Comparison of ENCODE assay signal across 21 mouse cellular contexts in the genomic region with DNA sequence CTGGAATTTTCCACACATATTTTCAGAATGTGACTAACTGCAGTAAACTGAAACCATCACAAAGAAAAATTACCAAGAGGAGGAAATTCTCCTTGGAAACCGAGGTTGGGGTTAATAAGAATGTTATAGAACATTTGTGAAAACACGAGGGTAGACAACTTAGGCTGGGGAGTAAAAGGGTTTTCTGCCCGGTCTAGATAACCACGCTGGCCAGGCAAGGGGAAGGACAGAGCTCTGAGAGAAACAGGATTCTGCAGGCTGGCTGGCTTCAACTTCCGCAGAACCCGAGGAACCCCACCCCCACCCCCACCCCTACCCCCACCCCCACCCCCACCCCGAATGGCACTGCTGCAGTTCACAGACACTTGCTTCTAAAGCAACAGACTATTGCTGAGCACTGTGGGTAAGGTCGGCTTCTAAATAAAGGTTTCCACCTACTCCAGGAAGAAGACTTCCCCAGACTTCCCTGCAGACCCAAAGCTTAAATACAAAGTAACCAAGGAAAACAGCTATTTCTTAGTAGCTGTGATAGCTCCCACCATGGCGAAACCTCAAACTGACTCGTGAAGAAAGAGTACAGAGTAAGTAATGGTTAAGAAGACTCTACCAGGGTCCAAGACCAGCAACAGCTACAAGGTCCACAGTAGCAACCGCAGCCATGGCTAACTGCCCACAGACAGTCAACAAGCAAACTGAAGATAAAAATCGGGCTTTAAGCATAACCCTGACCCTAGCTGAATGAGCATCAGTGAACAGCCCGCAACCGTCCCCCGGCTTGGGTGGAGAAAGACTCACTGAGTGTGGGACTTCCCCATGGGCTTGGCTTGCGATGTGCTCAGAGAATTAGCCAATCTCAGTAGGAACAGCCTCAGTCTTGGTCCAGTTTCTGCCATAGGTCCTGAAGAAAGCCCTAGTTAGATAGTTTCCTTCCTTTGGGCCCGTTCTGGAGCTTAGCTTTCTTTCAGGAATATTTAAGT. TPM values are rescaled to one million over a fixed set of nuclear protein-coding genes. Genes with fewer than 3 reads are reported as not detected.
DNase-seq lines count a peak whose midpoint lies in the region; ATAC-seq and TF ChIP-seq lines count a peak whose summit lies in the region.
"Had no signal": no experiment of that assay in that cellular context is flagged by ENCODE, and none has a peak within 500 bp of the region (broad histone marks: within the 10 kb centered on the region; RNA-seq: fewer than 3 reads in every experiment).

No protein-coding gene starts in this region.

- H3K27ac ChIP-seq in thymus, adult 2 months (ENCODE audit: control insufficient read depth, insufficient read depth, low read length) = peak overlapping the region; percentile 49; the same call in 1 of the 2 replicates
- H3K27ac ChIP-seq in bone marrow, adult 2 months (ENCODE audit: control insufficient read depth, insufficient read depth, low read depth, low read length, poor library complexity) = peak overlapping the region; percentile 24; the same call in 1 of the 2 replicates
- no peak overlapping the region for H3K27ac ChIP-seq in liver, embryonic 12.5 days
- no peak overlapping the region for H3K27ac ChIP-seq in forebrain, embryonic 14.5 days (ENCODE audit: low read depth, low read length)
- H3K27ac ChIP-seq: embryonic facial prominence, embryonic 10.5 days; intestine, embryonic 15.5 days; kidney, postnatal 0 days; limb, embryonic 13.5 days; midbrain, embryonic 12.5 days had no signal

- 0 out of 2 replicates have a peak overlapping the region, but pooled peaks have one; percentile 0 for H3K4me2 ChIP-seq in liver, embryonic 12.5 days
- no peak overlapping the region for H3K4me2 ChIP-seq in forebrain, embryonic 14.5 days (ENCODE audit: low read length)
- H3K4me2 ChIP-seq: intestine, embryonic 15.5 days; limb, embryonic 13.5 days; midbrain, embryonic 12.5 days had no signal

- intact Hi-C loops in left cerebral cortex, postnatal 14 days (cut with DNase I) = no loop called here

- peaks cover 3% of the 10 kb centered on the region; the same call in 1 of the 2 replicates for H3K4me1 ChIP-seq in thymus, adult 2 months (replicated peaks; ENCODE audit: control insufficient read depth, insufficient read depth, low read length)
- H3K4me1 ChIP-seq in bone marrow, adult 2 months (ENCODE audit: control insufficient read depth, insufficient read depth, low read length) = no peaks in the 10 kb centered on the region
- H3K4me1 ChIP-seq in liver, embryonic 12.5 days = 0 out of 2 replicates have a peak, but pooled peaks cover 3% of the 10 kb centered on the region
- no peaks in the 10 kb centered on the region for H3K4me1 ChIP-seq in forebrain, embryonic 14.5 days (ENCODE audit: control insufficient read depth, insufficient read depth, low read length)
- H3K4me1 ChIP-seq: embryonic facial prominence, embryonic 10.5 days; intestine, embryonic 15.5 days; limb, embryonic 13.5 days; midbrain, embryonic 12.5 days had no signal

- no peaks in the 10 kb centered on the region for H3K27me3 ChIP-seq in thymus, adult 2 months (ENCODE audit: control insufficient read depth, insufficient read depth, low read length)
- no peaks in the 10 kb centered on the region for H3K27me3 ChIP-seq in liver, embryonic 12.5 days (replicated peaks)
- H3K27me3 ChIP-seq in forebrain, embryonic 14.5 days (replicated peaks; ENCODE audit: control insufficient read depth, insufficient read depth, low read length) = no peaks in the 10 kb centered on the region
- H3K27me3 ChIP-seq: intestine, embryonic 15.5 days; limb, embryonic 13.5 days; midbrain, embryonic 12.5 days had no signal

- DNase-seq in thymus, adult 2 months = no peak
- DNase-seq in thymus, postnatal 10 days (ENCODE audit: low spot score in 2 of 2) = no peak
- DNase-seq in left cerebral cortex, postnatal 14 days (ENCODE audit: low spot score in 2 of 2) = no peak
- DNase-seq in forebrain, embryonic 14.5 days (ENCODE audit: low spot score) = no peak
- DNase-seq in frontal cortex, postnatal 10 days (ENCODE audit: low spot score in 2 of 2) = no peak
- DNase-seq: adrenal gland, postnatal 14 days; B cell, adult 2 months; cerebellum, postnatal 14 days; heart, adult 11 months; lung, postnatal 10 days; right cerebral cortex, postnatal 14 days had no signal

- ATAC-seq in liver, embryonic 12.5 days = no peak
- ATAC-seq in monocyte, adult 5-6 weeks (replicated peaks; ENCODE audit: insufficient number of reproducible peaks, low FRiP score, low TSS enrichment, poor library complexity, severe bottlenecking) = peak; percentile 82
- no peak for ATAC-seq in forebrain, embryonic 14.5 days
- ATAC-seq: intestine, embryonic 15.5 days had no signal

- no peak overlapping the region; the same call in 1 of the 2 replicates for H3K9ac ChIP-seq in liver, embryonic 12.5 days
- no peak overlapping the region for H3K9ac ChIP-seq in forebrain, embryonic 14.5 days (ENCODE audit: low read length)
- H3K9ac ChIP-seq: intestine, embryonic 15.5 days; limb, embryonic 13.5 days; midbrain, embryonic 12.5 days had no signal

- peak overlapping the region; percentile 14; the same call in 1 of the 2 replicates for H3K4me3 ChIP-seq in thymus, adult 2 months (ENCODE audit: control insufficient read depth, insufficient read depth, low read length)
- H3K4me3 ChIP-seq in bone marrow, adult 2 months (replicated peaks; ENCODE audit: control insufficient read depth, low read depth, low read length) = peak overlapping the region; percentile 36
- H3K4me3 ChIP-seq in liver, embryonic 12.5 days = no peak overlapping the region
- no peak overlapping the region for H3K4me3 ChIP-seq in forebrain, embryonic 14.5 days (ENCODE audit: low read depth, low read length)
- H3K4me3 ChIP-seq: embryonic facial prominence, embryonic 10.5 days; intestine, embryonic 15.5 days; limb, embryonic 13.5 days; midbrain, embryonic 12.5 days; myocyte had no signal

- no peak for TF ChIP-seq CTCF in thymus, adult 2 months (IDR thresholded peaks at IDR 0.05; ENCODE audit: borderline replicate concordance, control insufficient read depth, extremely low read depth, insufficient read depth, low read length, poor library complexity)
- TF ChIP-seq CTCF in bone marrow, adult 2 months (IDR thresholded peaks at IDR 0.05; ENCODE audit: control insufficient read depth, insufficient read depth, low read length) = no peak

- TF ChIP-seq POLR2A in thymus, adult 2 months (IDR thresholded peaks at IDR 0.05; ENCODE audit: control insufficient read depth, extremely low read depth, insufficient read depth, low read length, poor library complexity) = no peak
- no peak for TF ChIP-seq POLR2A in bone marrow, adult 2 months (IDR thresholded peaks at IDR 0.05; ENCODE audit: borderline replicate concordance, control insufficient read depth, low read depth, low read length)

- WGBS in thymus, adult 2 months = 27% methylated on average over 17 of the region's 17 CpGs
- 16% methylated on average over 17 of the region's 17 CpGs for WGBS in bone marrow, adult 2 months
- WGBS in liver, embryonic 12.5 days (ENCODE audit: insufficient replicate concordance) = 28% methylated on average over 17 of the region's 17 CpGs
- WGBS in forebrain, embryonic 14.5 days = 91% methylated on average over 17 of the region's 17 CpGs

- H3K9me3 ChIP-seq in liver, embryonic 12.5 days (replicated peaks) = no peaks in the 10 kb centered on the region
- H3K9me3 ChIP-seq in forebrain, embryonic 14.5 days (replicated peaks; ENCODE audit: control insufficient read depth, low read length) = no peaks in the 10 kb centered on the region
- H3K9me3 ChIP-seq: embryonic facial prominence, embryonic 10.5 days; intestine, embryonic 15.5 days; limb, embryonic 13.5 days; midbrain, embryonic 12.5 days had no signal

- no peaks in the 10 kb centered on the region for H3K36me3 ChIP-seq in thymus, adult 2 months (ENCODE audit: control insufficient read depth, insufficient read depth, low read length)
- no peaks in the 10 kb centered on the region for H3K36me3 ChIP-seq in liver, embryonic 12.5 days
- H3K36me3 ChIP-seq in forebrain, embryonic 14.5 days (ENCODE audit: control insufficient read depth, insufficient read depth, low read length) = no peaks in the 10 kb centered on the region
- H3K36me3 ChIP-seq: embryonic facial prominence, embryonic 10.5 days; intestine, embryonic 15.5 days; limb, embryonic 13.5 days; midbrain, embryonic 12.5 days had no signal

RNA-seq across cellular contexts. Expression of gene Pced1b, which starts 34.1 kb away (rescaled TPM):
- polyA plus RNA-seq in thymus, adult 2 months (2012; rRNA removed) = 26.5 and 26.7 TPM in 2 replicates
- polyA plus RNA-seq in bone marrow, adult 2 months (2011; ENCODE audit: insufficient read depth, insufficient read length, low replicate concordance, missing spikeins) = 13.6 and 19.7 TPM in 2 replicates
- 5.6 and 6.4 TPM in 2 replicates for polyA plus RNA-seq in liver, embryonic 12.5 days (2016; fragmentation: Nextera tagmentation; extraction: Ambion mirVana)
- total RNA-seq in monocyte, adult 5-6 weeks (2017) = 1.2 to 24.9 TPM (median 1.6 TPM) in 3 replicates
- 1 to 10 TPM; 5.9 to 6.1 TPM for total RNA-seq in left cerebral cortex, postnatal 14 days (2021)
- 2.8 and 4.6 TPM in 2 replicates for polyA plus RNA-seq in forebrain, embryonic 14.5 days (2014; fragmentation: Nextera tagmentation; extraction: Ambion mirVana)

RNA-seq across cellular contexts. Expression of gene Amigo2, which starts 34.3 kb away (rescaled TPM):
- 2.5 and 2.8 TPM in 2 replicates for polyA plus RNA-seq in thymus, adult 2 months (2012; rRNA removed)
- polyA plus RNA-seq in bone marrow, adult 2 months (2011; ENCODE audit: insufficient read depth, insufficient read length, low replicate concordance, missing spikeins) = 0.81 and 1.8 TPM in 2 replicates
- 1.4 and 1.7 TPM in 2 replicates for polyA plus RNA-seq in liver, embryonic 12.5 days (2016; fragmentation: Nextera tagmentation; extraction: Ambion mirVana)
- 1.9 to 6.0 TPM (median 2.6 TPM) in 3 replicates for total RNA-seq in monocyte, adult 5-6 weeks (2017)
- 1 to 10 TPM; 5.9 to 6.8 TPM for total RNA-seq in left cerebral cortex, postnatal 14 days (2021)
- 5.9 and 6.5 TPM in 2 replicates for polyA plus RNA-seq in forebrain, embryonic 14.5 days (2014; fragmentation: Nextera tagmentation; extraction: Ambion mirVana)
- total RNA-seq: MEL had no signal

Comparison
In these comparisons a context has a peak if more than half of its experiments do, and no peak if none do; other contexts are left out.
1. H3K27ac ChIP-seq: peak in thymus, adult 2 months (single experiment) and bone marrow, adult 2 months (single experiment); none in liver, embryonic 12.5 days (single experiment) and forebrain, embryonic 14.5 days (single experiment).
2. H3K4me3 ChIP-seq: peak in thymus, adult 2 months (single experiment) and bone marrow, adult 2 months (single experiment); none in liver, embryonic 12.5 days (single experiment) and forebrain, embryonic 14.5 days (single experiment).